Mouse (Mus musculus) heart, adult 2 months (tissue): Measurements from ENCODE around the gene Cul7. TPM values are rescaled to one million over a fixed set of nuclear protein-coding genes. Genes with fewer than 3 reads are reported as not detected.

Source experiments
- DNase-seq, 2 experiments: peaks; one replicate each; pipeline ENCODE4 v3.0.0; 2021
- H3K27ac ChIP-seq: fragments of 200-600 bp; 2 replicates; pipeline ENCODE4 v1.8.1; 2022
- H3K27me3 ChIP-seq: fragments of 200-500 bp; 2 replicates; pipeline ENCODE4 v1.6.1; 2012; ENCODE audit warnings: mild to moderate bottlenecking, low read length, inconsistent platforms, mixed read lengths; ENCODE audit not compliant: control insufficient read depth, insufficient read depth
- H3K36me3 ChIP-seq: fragments of 200-500 bp; 2 replicates; pipeline ENCODE4 v1.6.1; 2012; ENCODE audit warnings: low read length, inconsistent platforms; ENCODE audit not compliant: control insufficient read depth, insufficient read depth
- H3K4me1 ChIP-seq: fragments of 200-500 bp; 2 replicates; pipeline ENCODE4 v1.6.1; 2011; ENCODE audit warnings: low read length; ENCODE audit not compliant: control insufficient read depth, insufficient read depth
- H3K4me3 ChIP-seq: fragments of 200-600 bp; 2 replicates; pipeline ENCODE4 v1.8.1; 2022
- H3K79me2 ChIP-seq: fragments of 200-500 bp; replicated peaks from 2 replicates; pipeline ENCODE4 v1.6.1; 2012; ENCODE audit warnings: mild to moderate bottlenecking, inconsistent platforms, low read length, moderate library complexity, mixed read lengths; ENCODE audit not compliant: control insufficient read depth, insufficient read depth
- H3K9ac ChIP-seq: fragments of 200-500 bp; 2 replicates; pipeline ENCODE4 v1.6.1; 2012; ENCODE audit warnings: low read depth, mild to moderate bottlenecking, control low read depth, inconsistent platforms, low read length, mixed read lengths
- CTCF ChIP-seq: fragments of 200-600 bp; IDR thresholded peaks from 2 replicates; pipeline ENCODE4 v1.8.1; 2022; ENCODE audit warnings: antibody characterized with exemption, mild to moderate bottlenecking, moderate library complexity
- EP300 ChIP-seq: fragments of 200-500 bp; IDR thresholded peaks from 2 replicates; pipeline ENCODE4 v1.6.1; 2011; ENCODE audit warnings: low read depth, low read length, control low read depth; ENCODE audit not compliant: insufficient read depth
- POLR2A ChIP-seq: fragments of 200-500 bp; IDR thresholded peaks from 2 replicates; pipeline ENCODE4 v1.6.1; 2011; ENCODE audit warnings: mild to moderate bottlenecking, low read depth, low read length, control low read depth; ENCODE audit not compliant: insufficient read depth
- WGBS: fragments of 180-500 bp; shearing (Covaris S2); methylation state at CpG from one replicate; pipeline ENCODE4 v1.1.7; 2018; 5-methylcytosine and 5-hydroxymethylcytosine counted together
- intact Hi-C: fragments of 180-260 bp; cut with DNase I; formaldehyde crosslinking; loops from one replicate; pipeline ENCODE4 v1.15.1; 2025
- polyA plus RNA-seq: library from polyadenylated mRNA; depleted of rRNA; stranded (reverse); fragments of >200 nt; gene quantifications from 2 replicates; pipeline ENCODE4 v1.2.3, GENCODE M21; 2012
- total RNA-seq, 2 experiments: library from RNA; stranded (reverse); gene quantifications; 2 replicates each; pipeline ENCODE4 v1.2.3; 2021

The Cul7 gene
- total and polyA plus RNA-seq, 3 experiments = 16.8 to 23.4 (median 18.4) TPM

DNA sequence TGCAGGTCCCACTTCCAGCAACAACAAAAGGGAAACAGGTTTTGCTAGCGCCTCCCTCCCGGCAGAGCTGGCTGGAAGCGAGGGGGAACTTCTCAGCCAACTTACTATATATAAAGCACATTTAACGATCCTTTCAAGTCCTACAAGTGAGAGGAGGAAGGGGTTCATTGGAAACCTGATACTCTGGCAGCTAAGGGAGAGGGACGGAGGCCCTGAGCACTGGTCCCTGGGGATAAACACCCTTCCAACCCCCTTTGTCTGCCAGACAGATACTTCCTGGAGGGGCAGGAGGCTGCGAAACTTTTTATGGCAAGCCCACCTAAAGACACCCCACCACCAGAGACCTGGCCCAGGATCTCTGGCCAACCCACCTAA, 31.8 kb upstream of the Cul7 start:
- no peaks in the 10 kb centered on the region for H3K27me3 ChIP-seq
- no peak overlapping the region for H3K4me3 ChIP-seq
- H3K79me2 ChIP-seq = no peaks in the 10 kb centered on the region
- H3K4me1 ChIP-seq = peaks cover 5% of the 10 kb centered on the region
- DNase-seq = no peak
- no peak overlapping the region for H3K9ac ChIP-seq
- no peak overlapping the region for H3K27ac ChIP-seq
- intact Hi-C loops = no loop called here
- WGBS = 31% methylated on average over 6 of the region's 6 CpGs
- no peaks in the 10 kb centered on the region for H3K36me3 ChIP-seq
- no peak for TF ChIP-seq EP300
- no peak for TF ChIP-seq POLR2A
- TF ChIP-seq CTCF = no peak

GRCm38 (mm10) chr17:46618769-46619682, 31.1 kb upstream of the Cul7 start:
- Histone ChIP-seq H3K79me2 (no peaks in the 10 kb centered on the region), H3K36me3 (no peaks in the 10 kb centered on the region), H3K4me1 (peaks cover 6% of the 10 kb centered on the region), H3K9ac (no peak overlapping the region), H3K4me3 (no peak overlapping the region), H3K27ac (no peak overlapping the region), H3K27me3 (no peaks in the 10 kb centered on the region)
- TF ChIP-seq EP300 = no peak
- no peak for TF ChIP-seq POLR2A
- no peak for TF ChIP-seq CTCF
- intact Hi-C loops = no loop called here
- 68% methylated on average over 27 of the region's 27 CpGs for WGBS
- no peak for DNase-seq

GRCm38 (mm10) chr17:46619683-46620357, 30.3 kb upstream of the Cul7 start:
- WGBS = 74% methylated on average over 16 of the region's 16 CpGs
- H3K79me2 ChIP-seq = no peaks in the 10 kb centered on the region
- DNase-seq = no peak
- H3K4me3 ChIP-seq = no peak overlapping the region
- H3K36me3 ChIP-seq = no peaks in the 10 kb centered on the region
- no peak for TF ChIP-seq CTCF
- TF ChIP-seq EP300 = no peak
- no peak for TF ChIP-seq POLR2A
- H3K9ac ChIP-seq = no peak overlapping the region
- no peak overlapping the region for H3K27ac ChIP-seq
- intact Hi-C loops = no loop called here
- H3K27me3 ChIP-seq = no peaks in the 10 kb centered on the region
- peaks cover 6% of the 10 kb centered on the region for H3K4me1 ChIP-seq

- Histone ChIP-seq H3K27me3 (no peaks in the 10 kb centered on the region), H3K4me1 (peaks cover 6% of the 10 kb centered on the region), H3K27ac (peak overlapping the region; percentile 7), H3K4me3 (no peak overlapping the region), H3K36me3 (no peaks in the 10 kb centered on the region), H3K79me2 (no peaks in the 10 kb centered on the region), H3K9ac (peak overlapping the region; percentile 11; the same call in 1 of the 2 replicates)
- intact Hi-C loops = no loop called here
- DNase-seq = peak; percentile 50 to 53
- TF ChIP-seq POLR2A (no peak), EP300 (0 out of 2 replicates have a peak, but pooled peaks have one; percentile 5), CTCF (no peak)
- WGBS = 8% methylated on average over 15 of the region's 15 CpGs
Observed at GRCm38 (mm10) chr17:46621324-46621723, 28.8 kb upstream of the Cul7 start.

DNA sequence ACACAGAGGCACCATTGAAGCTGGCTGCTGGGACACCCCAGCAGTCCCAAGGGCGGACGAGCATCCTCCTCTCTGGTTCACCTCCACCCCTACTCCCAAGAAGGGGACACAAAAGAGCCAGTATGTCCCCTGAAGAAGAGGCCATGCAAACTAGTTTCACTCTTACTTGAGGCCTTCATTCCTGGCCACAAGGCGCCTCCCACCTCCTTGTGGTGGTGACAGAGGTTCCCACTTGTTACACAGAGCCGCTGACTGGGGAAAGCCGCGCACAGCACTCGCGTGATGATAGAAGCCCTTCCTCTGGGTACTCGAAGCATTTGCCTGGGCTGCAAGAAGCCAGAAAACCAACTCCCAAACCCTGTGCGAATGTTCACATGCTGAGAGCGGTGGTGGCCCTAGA, 27.9 kb upstream of the Cul7 start:
- no peak for DNase-seq
- H3K27ac ChIP-seq = no peak overlapping the region
- H3K4me1 ChIP-seq = peaks cover 6% of the 10 kb centered on the region
- TF ChIP-seq CTCF = no peak
- no peak for TF ChIP-seq EP300
- TF ChIP-seq POLR2A = no peak
- no peak overlapping the region for H3K9ac ChIP-seq
- H3K27me3 ChIP-seq = no peaks in the 10 kb centered on the region
- H3K4me3 ChIP-seq = no peak overlapping the region
- 79% methylated on average over 11 of the region's 11 CpGs for WGBS
- intact Hi-C loops = no loop called here
- H3K79me2 ChIP-seq = no peaks in the 10 kb centered on the region
- no peaks in the 10 kb centered on the region for H3K36me3 ChIP-seq

- no peak overlapping the region for H3K9ac ChIP-seq
- H3K4me3 ChIP-seq = no peak overlapping the region
- DNase-seq = peak in 1 of 2 experiments; percentile 44
- TF ChIP-seq CTCF = peak; percentile 25
- TF ChIP-seq POLR2A = no peak
- intact Hi-C loops = no loop called here
- H3K36me3 ChIP-seq = no peaks in the 10 kb centered on the region
- no peaks in the 10 kb centered on the region for H3K27me3 ChIP-seq
- WGBS = 23% methylated on average over 10 of the region's 10 CpGs
- peaks cover 6% of the 10 kb centered on the region for H3K4me1 ChIP-seq
- H3K79me2 ChIP-seq = no peaks in the 10 kb centered on the region
- peak overlapping the region; percentile 30; the same call in 1 of the 2 replicates for H3K27ac ChIP-seq
Observed at GRCm38 (mm10) chr17:46623819-46624557, 26.1 kb upstream of the Cul7 start.
